Mouse (Mus musculus) gastrocnemius, adult 8-10 months (tissue): ENCODE data around the gene Bpifb6. TPM values are rescaled to one million over a fixed set of nuclear protein-coding genes. Genes with fewer than 3 reads are reported as not detected.

Experiments used
- total RNA-seq, 4 experiments: library from RNA; stranded (reverse); gene quantifications; 2 replicates each; pipeline ENCODE4 v1.2.4; 2022

Gene Bpifb6
- total RNA-seq, 4 experiments from 2014 or later = not detected

Other genes with a start within 250 kb of the Bpifb6 start
- not detected for gene Dnmt3c, start 203.7 kb upstream of the Bpifb6 start, total RNA-seq
- 10 to 100 TPM; 31.9 to 41.1 (median 32.4) TPM for gene Mapre1, start 159.1 kb upstream of the Bpifb6 start, total RNA-seq
- gene Efcab8, start 120.5 kb upstream of the Bpifb6 start, total RNA-seq = under 1 TPM in 2 of 4 experiments, not detected in 2; 0.13 TPM
- gene Sun5, start 29.3 kb upstream of the Bpifb6 start, total RNA-seq = not detected
- not detected for gene Bpifb2, start 25.3 kb upstream of the Bpifb6 start, total RNA-seq
- not detected for gene Bpifb3, start 17.8 kb downstream of the Bpifb6 start, total RNA-seq
- not detected for gene Bpifb4, start 37.8 kb downstream of the Bpifb6 start, total RNA-seq
- under 1 TPM in 1 of 4 experiments, not detected in 3; 0.19 TPM for gene Bpifa6, start 74.6 kb downstream of the Bpifb6 start, total RNA-seq
- not detected for gene Bpifa2, start 107.9 kb downstream of the Bpifb6 start, total RNA-seq
- gene Bpifa3, start 229.9 kb downstream of the Bpifb6 start, total RNA-seq = not detected
- gene Bpifa1, start 242.5 kb downstream of the Bpifb6 start, total RNA-seq = not detected